Mouse (Mus musculus): Measurements from ENCODE around the gene Krt34. TPM values are rescaled to one million over a fixed set of nuclear protein-coding genes. Genes with fewer than 3 reads are reported as not detected.

Gene Krt34
- total RNA-seq, 1 experiment: not detected

- no peak within 1 kb of the TSS for H3K27ac ChIP-seq (ENCODE audit: insufficient read depth, low read depth, low read length, poor library complexity, severe bottlenecking)
- in situ Hi-C loops (cut with MboI; ENCODE audit: low sequenced_read_pairs in 2 of 2, unreplicated experiment in 2 of 2): no loop called here
- no peaks in the 10 kb centered on the region for H3K4me1 ChIP-seq (ENCODE audit: control insufficient read depth in 2 of 2, insufficient read depth in 2 of 2, low read length in 2 of 2, poor library complexity in 1 of 2)
- no peak for DNase-seq (ENCODE audit: low read depth, low spot score)
- no peaks in the 10 kb centered on the region for H3K36me3 ChIP-seq (ENCODE audit: control insufficient read depth, insufficient read depth, low read length, poor library complexity, severe bottlenecking)
- H3K4me3 ChIP-seq (ENCODE audit: insufficient read depth in 1 of 2, low read depth in 1 of 2, low read length in 2 of 2, poor library complexity in 1 of 2, severe bottlenecking in 1 of 2): no peak within 1 kb of the TSS
- no peak within 1 kb of the TSS for H3K9ac ChIP-seq (ENCODE audit: insufficient read depth, low read depth, low read length, poor library complexity, severe bottlenecking)
- no peaks in the 10 kb centered on the region for H3K9me3 ChIP-seq (ENCODE audit: control insufficient read depth, insufficient read depth, low read depth, low read length)
- TF ChIP-seq CHD2 (IDR thresholded peaks at IDR 0.05; ENCODE audit: low read depth, low read length): no peak
- no peak for TF ChIP-seq HCFC1 (IDR thresholded peaks at IDR 0.05; ENCODE audit: borderline replicate concordance, insufficient read depth, low read length)
- TF ChIP-seq MAFK (IDR thresholded peaks at IDR 0.05; ENCODE audit: insufficient read depth, low read depth, low read length): no peak
- TF ChIP-seq ZNF384 (IDR thresholded peaks at IDR 0.05; ENCODE audit: low read depth, low read length): no peak
- no peak for TF ChIP-seq ZC3H11A (IDR thresholded peaks at IDR 0.05; ENCODE audit: borderline replicate concordance, low read depth, low read length)
Measured at GRCm38 (mm10) chr11:100050451-100050850, 9.1 kb upstream of the Krt34 start, which contains the start of gene Krt31. TSS of gene Krt31 (minus strand) at chr11:100050551.

- no peaks in the 10 kb centered on the region for H3K36me3 ChIP-seq (ENCODE audit: control insufficient read depth, insufficient read depth, low read length, poor library complexity, severe bottlenecking)
- no peaks in the 10 kb centered on the region for H3K4me1 ChIP-seq (ENCODE audit: control insufficient read depth in 2 of 2, insufficient read depth in 2 of 2, low read length in 2 of 2, poor library complexity in 1 of 2)
- no peaks in the 10 kb centered on the region for H3K9me3 ChIP-seq (ENCODE audit: control insufficient read depth, insufficient read depth, low read depth, low read length)
- no peak for DNase-seq (ENCODE audit: low read depth, low spot score)
- in situ Hi-C loops (cut with MboI; ENCODE audit: low sequenced_read_pairs in 2 of 2, unreplicated experiment in 2 of 2): no loop called here
- no peak overlapping the region for H3K27ac ChIP-seq (ENCODE audit: insufficient read depth, low read depth, low read length, poor library complexity, severe bottlenecking)
- no peak overlapping the region for H3K4me3 ChIP-seq (ENCODE audit: insufficient read depth in 1 of 2, low read depth in 1 of 2, low read length in 2 of 2, poor library complexity in 1 of 2, severe bottlenecking in 1 of 2)
- TF ChIP-seq MAFK (IDR thresholded peaks at IDR 0.05; ENCODE audit: insufficient read depth, low read depth, low read length): no peak
- no peak for TF ChIP-seq ZC3H11A (IDR thresholded peaks at IDR 0.05; ENCODE audit: borderline replicate concordance, low read depth, low read length)
- no peak for TF ChIP-seq HCFC1 (IDR thresholded peaks at IDR 0.05; ENCODE audit: borderline replicate concordance, insufficient read depth, low read length)
- no peak for TF ChIP-seq ZNF384 (IDR thresholded peaks at IDR 0.05; ENCODE audit: low read depth, low read length)
- TF ChIP-seq CHD2 (IDR thresholded peaks at IDR 0.05; ENCODE audit: low read depth, low read length): no peak
- H3K9ac ChIP-seq (ENCODE audit: insufficient read depth, low read depth, low read length, poor library complexity, severe bottlenecking): no peak overlapping the region
Measured at GRCm38 (mm10) chr11:100047193-100047592, 5.8 kb upstream of the Krt34 start.

GRCm38 (mm10) chr11:100046303-100046866, 5.0 kb upstream of the Krt34 start:
- TF ChIP-seq MAFK (IDR thresholded peaks at IDR 0.05; ENCODE audit: insufficient read depth, low read depth, low read length) (no peak), CHD2 (IDR thresholded peaks at IDR 0.05; ENCODE audit: low read depth, low read length) (no peak), HCFC1 (IDR thresholded peaks at IDR 0.05; ENCODE audit: borderline replicate concordance, insufficient read depth, low read length) (no peak), ZC3H11A (IDR thresholded peaks at IDR 0.05; ENCODE audit: borderline replicate concordance, low read depth, low read length) (no peak), ZNF384 (IDR thresholded peaks at IDR 0.05; ENCODE audit: low read depth, low read length) (no peak)
- in situ Hi-C loops (cut with MboI; ENCODE audit: low sequenced_read_pairs in 2 of 2, unreplicated experiment in 2 of 2): no loop called here
- H3K9me3 ChIP-seq (ENCODE audit: control insufficient read depth, insufficient read depth, low read depth, low read length): no peaks in the 10 kb centered on the region

GRCm38 (mm10) chr11:100029768-100030167, 11.6 kb downstream of the Krt34 start, which contains the start of gene Krt33b:
TSS of gene Krt33b (minus strand) at chr11:100029868.
- no peak within 1 kb of the TSS for H3K4me3 ChIP-seq (ENCODE audit: insufficient read depth in 1 of 2, low read depth in 1 of 2, low read length in 2 of 2, poor library complexity in 1 of 2, severe bottlenecking in 1 of 2)
- H3K27ac ChIP-seq (ENCODE audit: insufficient read depth, low read depth, low read length, poor library complexity, severe bottlenecking): no peak within 1 kb of the TSS
- DNase-seq (ENCODE audit: low read depth, low spot score): no peak
- no peak within 1 kb of the TSS for H3K9ac ChIP-seq (ENCODE audit: insufficient read depth, low read depth, low read length, poor library complexity, severe bottlenecking)
- H3K9me3 ChIP-seq (ENCODE audit: control insufficient read depth, insufficient read depth, low read depth, low read length): no peaks in the 10 kb centered on the region
- H3K4me1 ChIP-seq (ENCODE audit: control insufficient read depth in 2 of 2, insufficient read depth in 2 of 2, low read length in 2 of 2, poor library complexity in 1 of 2): no peaks in the 10 kb centered on the region
- TF ChIP-seq CHD2 (IDR thresholded peaks at IDR 0.05; ENCODE audit: low read depth, low read length) (no peak), ZC3H11A (IDR thresholded peaks at IDR 0.05; ENCODE audit: borderline replicate concordance, low read depth, low read length) (no peak), MAFK (IDR thresholded peaks at IDR 0.05; ENCODE audit: insufficient read depth, low read depth, low read length) (no peak), HCFC1 (IDR thresholded peaks at IDR 0.05; ENCODE audit: borderline replicate concordance, insufficient read depth, low read length) (no peak), ZNF384 (IDR thresholded peaks at IDR 0.05; ENCODE audit: low read depth, low read length) (no peak)
- in situ Hi-C loops (cut with MboI; ENCODE audit: low sequenced_read_pairs in 2 of 2, unreplicated experiment in 2 of 2): no loop called here
- no peaks in the 10 kb centered on the region for H3K36me3 ChIP-seq (ENCODE audit: control insufficient read depth, insufficient read depth, low read length, poor library complexity, severe bottlenecking)

More at GRCm38 (mm10) chr11:100046303-100046866, 5.0 kb upstream of the Krt34 start:
- Histone ChIP-seq H3K27ac (ENCODE audit: insufficient read depth, low read depth, low read length, poor library complexity, severe bottlenecking) (no peak overlapping the region), H3K36me3 (ENCODE audit: control insufficient read depth, insufficient read depth, low read length, poor library complexity, severe bottlenecking) (no peaks in the 10 kb centered on the region), H3K9ac (ENCODE audit: insufficient read depth, low read depth, low read length, poor library complexity, severe bottlenecking) (no peak overlapping the region), H3K4me1 (ENCODE audit: control insufficient read depth in 2 of 2, insufficient read depth in 2 of 2, low read length in 2 of 2, poor library complexity in 1 of 2) (no peaks in the 10 kb centered on the region), H3K4me3 (ENCODE audit: insufficient read depth in 1 of 2, low read depth in 1 of 2, low read length in 2 of 2, poor library complexity in 1 of 2, severe bottlenecking in 1 of 2) (no peak overlapping the region)
- no peak for DNase-seq (ENCODE audit: low read depth, low spot score)

Data from ES-E14 (cell line).